Mouse (Mus musculus): ENCODE measurements around the gene Ttbk1.
A peak's percentile ranks its signal among the peaks of the same experiment; 100 is the strongest.

Gene Ttbk1

GRCm38 (mm10) chr17:46477286-46477685 is 10.2 kb downstream of the Ttbk1 start:
- DNase-seq (ENCODE audit: low spot score in 2 of 2), result no peak

GRCm38 (mm10) chr17:46476601-46477000 is 10.9 kb downstream of the Ttbk1 start:
- DNase-seq (ENCODE audit: low spot score in 2 of 2), result no peak

- no peak for DNase-seq (ENCODE audit: low spot score in 2 of 2)
Observed at GRCm38 (mm10) chr17:46467830-46468229, 19.6 kb downstream of the Ttbk1 start.

GRCm38 (mm10) chr17:46462226-46462625 is 25.2 kb downstream of the Ttbk1 start:
- peak; percentile 72 to 76 for DNase-seq (ENCODE audit: low spot score in 2 of 2)

GRCm38 (mm10) chr17:46461347-46461746 is 26.1 kb downstream of the Ttbk1 start:
- DNase-seq (ENCODE audit: low spot score in 2 of 2), result no peak

GRCm38 (mm10) chr17:46460673-46461072 is 26.8 kb downstream of the Ttbk1 start:
- DNase-seq (ENCODE audit: low spot score in 2 of 2), result no peak

- peak in 1 of 2 experiments; percentile 35 for DNase-seq (ENCODE audit: low spot score in 2 of 2)
Observed at GRCm38 (mm10) chr17:46458439-46458838, 29.0 kb downstream of the Ttbk1 start.

GRCm38 (mm10) chr17:46457791-46458190 is 29.7 kb downstream of the Ttbk1 start:
- DNase-seq (ENCODE audit: low spot score in 2 of 2), result no peak

- DNase-seq (ENCODE audit: low spot score in 2 of 2), result no peak
Observed at GRCm38 (mm10) chr17:46455110-46455691, 32.3 kb downstream of the Ttbk1 start.

- DNase-seq (ENCODE audit: low spot score in 2 of 2), result no peak
Observed at GRCm38 (mm10) chr17:46454539-46454938, 32.9 kb downstream of the Ttbk1 start.

GRCm38 (mm10) chr17:46453970-46454411 is 33.5 kb downstream of the Ttbk1 start:
- no peak for DNase-seq (ENCODE audit: low spot score in 2 of 2)

- DNase-seq (ENCODE audit: low spot score in 2 of 2), result no peak
Observed at GRCm38 (mm10) chr17:46453302-46453948, 34.0 kb downstream of the Ttbk1 start.

- DNase-seq (ENCODE audit: low spot score in 2 of 2), result no peak
Observed at GRCm38 (mm10) chr17:46452683-46453082, 34.8 kb downstream of the Ttbk1 start.

- no peak for DNase-seq (ENCODE audit: low spot score in 2 of 2)
Observed at GRCm38 (mm10) chr17:46446264-46446663, 41.2 kb downstream of the Ttbk1 start.

GRCm38 (mm10) chr17:46444839-46445579 is 42.5 kb downstream of the Ttbk1 start:
- DNase-seq (ENCODE audit: low spot score in 2 of 2), result no peak

GRCm38 (mm10) chr17:46439176-46439575 is 48.3 kb downstream of the Ttbk1 start:
- no peak for DNase-seq (ENCODE audit: low spot score in 2 of 2)

GRCm38 (mm10) chr17:46438298-46438873 is 49.1 kb downstream of the Ttbk1 start, which contains the start of gene Slc22a7:
Gene Slc22a7, minus strand, starts transcription at chr17:46438457.
- DNase-seq (ENCODE audit: low spot score in 2 of 2), result no peak

GRCm38 (mm10) chr17:46436672-46437366 is 50.7 kb downstream of the Ttbk1 start:
- no peak for DNase-seq (ENCODE audit: low spot score in 2 of 2)

- DNase-seq (ENCODE audit: low spot score in 2 of 2), result no peak
Observed at GRCm38 (mm10) chr17:46433627-46434026, 53.8 kb downstream of the Ttbk1 start.

GRCm38 (mm10) chr17:46428761-46429414 is 58.6 kb downstream of the Ttbk1 start, which contains the start of gene Crip3:
Gene Crip3, plus strand, starts transcription at chr17:46428926.
- DNase-seq (ENCODE audit: low spot score in 2 of 2), result no peak

GRCm38 (mm10) chr17:46426496-46426895 is 61.0 kb downstream of the Ttbk1 start:
- DNase-seq (ENCODE audit: low spot score in 2 of 2), result peak; percentile 29 to 49

Measured in heart, adult 9 months (tissue).